Mouse (Mus musculus) ES-Bruce4 (cell line): ENCODE data around the gene Dhx33.

Source experiments
- CTCF ChIP-seq: IDR thresholded peaks from one replicate; pipeline ENCODE4 v1.8.1; 2011; ENCODE audit warnings: low read depth, low read length
- POLR2A ChIP-seq: IDR thresholded peaks from one replicate; pipeline ENCODE4 v1.8.1; 2011; ENCODE audit warnings: low read length; ENCODE audit not compliant: insufficient read depth

DNA sequence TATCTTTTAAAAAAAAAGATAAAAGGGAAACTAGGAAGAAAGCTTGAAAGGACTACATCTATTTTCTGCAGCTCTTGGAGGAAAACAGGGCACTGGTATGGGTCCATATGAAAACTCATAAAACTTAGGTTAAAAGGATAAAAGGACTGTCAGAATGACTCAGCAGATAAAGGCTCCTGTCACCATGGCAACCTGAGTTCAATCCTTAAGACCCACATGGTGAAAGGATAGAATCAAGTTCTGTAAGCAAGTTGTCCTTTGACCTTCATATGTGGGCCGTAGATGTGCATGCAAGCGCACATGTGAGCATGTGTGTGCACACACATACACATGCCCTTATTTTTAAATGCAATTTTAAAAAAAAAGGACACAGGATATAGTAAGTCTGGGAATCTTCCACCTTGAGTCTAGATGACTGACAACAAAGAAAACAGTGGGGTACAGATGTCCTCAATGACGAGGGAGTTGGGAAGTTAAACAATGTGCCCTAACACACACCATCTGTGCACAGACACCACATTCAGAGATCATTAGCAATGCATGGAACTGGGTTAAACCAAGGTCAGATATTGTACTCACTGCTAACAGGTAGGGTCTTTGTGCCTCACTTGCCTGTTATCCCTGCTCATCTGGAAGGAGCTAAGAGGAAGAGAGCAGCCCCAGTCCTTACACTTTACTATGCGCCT, 39.9 kb downstream of the Dhx33 start:
- TF ChIP-seq POLR2A: no peak
- no peak for TF ChIP-seq CTCF
